Mouse (Mus musculus) myocyte (in vitro differentiated cells): ENCODE measurements around the gene Coro1c.

Source experiments
- MAX ChIP-seq: IDR thresholded peaks from one replicate; pipeline ENCODE4 v1.6.1; 2011; ENCODE audit warnings: low read depth, mild to moderate bottlenecking, control low read depth
- MYOG ChIP-seq, 3 experiments: IDR thresholded peaks; one replicate each; pipeline ENCODE4 v1.6.1; 2011; ENCODE audit warnings: control low read depth in 2 of 3, low read depth in 2 of 3, mild to moderate bottlenecking in 2 of 3; ENCODE audit not compliant: insufficient read length in 2 of 3, control insufficient read depth in 1 of 3, insufficient read depth in 1 of 3
- POLR2A ChIP-seq: IDR thresholded peaks from one replicate; pipeline ENCODE4 v1.6.1; 2011; ENCODE audit warnings: low read depth, mild to moderate bottlenecking, control low read depth, moderate library complexity; ENCODE audit not compliant: insufficient read length
- POLR2AphosphoS2 ChIP-seq: IDR thresholded peaks from one replicate; pipeline ENCODE4 v1.6.1; 2011; ENCODE audit warnings: low read depth, control low read depth; ENCODE audit not compliant: insufficient read length
- REST ChIP-seq: IDR thresholded peaks from one replicate; pipeline ENCODE4 v1.6.1; 2011; ENCODE audit warnings: mild to moderate bottlenecking, control low read depth, moderate library complexity; ENCODE audit not compliant: insufficient read depth, insufficient read length
- SRF ChIP-seq: IDR thresholded peaks from one replicate; pipeline ENCODE4 v1.6.1; 2011; ENCODE audit warnings: low read depth; ENCODE audit not compliant: control insufficient read depth, insufficient read length
- TCF12 ChIP-seq: IDR thresholded peaks from one replicate; pipeline ENCODE4 v1.6.1; 2011; ENCODE audit warnings: mild to moderate bottlenecking, control low read depth; ENCODE audit not compliant: poor library complexity, insufficient read depth, severe bottlenecking
- USF1 ChIP-seq: IDR thresholded peaks from one replicate; pipeline ENCODE4 v1.6.1; 2011; ENCODE audit warnings: low read depth, mild to moderate bottlenecking, control low read depth, moderate library complexity

DNA sequence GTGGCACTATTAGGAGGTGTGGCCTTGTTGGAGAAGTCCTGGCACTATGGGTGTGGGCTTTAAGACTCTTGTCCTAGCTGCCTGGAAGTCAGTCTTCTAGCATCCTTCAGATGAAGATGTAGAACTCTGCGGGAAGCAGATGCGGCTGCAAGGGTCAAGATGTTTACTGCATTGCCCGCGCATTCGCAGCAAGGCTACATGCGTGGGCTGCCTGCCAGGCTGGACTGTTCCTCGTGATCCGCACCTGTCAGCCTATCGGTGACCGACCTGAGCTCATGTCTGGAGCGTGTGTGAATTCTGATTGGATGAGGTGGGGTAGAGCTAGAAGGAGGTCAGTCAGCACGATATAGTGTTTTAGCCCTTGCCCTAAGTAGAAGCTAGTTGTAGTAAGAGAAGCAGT, 44.6 kb downstream of the Coro1c start:
- TF ChIP-seq TCF12 (no peak), POLR2A (no peak), SRF (no peak), MYOG (IDR thresholded peaks at IDR 0.05; ENCODE audit: control insufficient read depth in 1 of 3, insufficient read depth in 1 of 3, insufficient read length in 2 of 3, low read depth in 2 of 3) (no peak), USF1 (no peak), MAX (no peak), REST (no peak), POLR2AphosphoS2 (no peak)
